Mouse (Mus musculus) kidney, embryonic 15.5 days (tissue): ENCODE results near the gene Rfx1. TPM values are rescaled to one million over a fixed set of nuclear protein-coding genes. Genes with fewer than 3 reads are reported as not detected.

Experiments
- ATAC-seq: fragments of 200-750 bp; cut with Nextera tagmentation; replicated peaks from 2 replicates; pipeline ENCODE4 v1.8.0; 2017; ENCODE audit warnings: moderate TSS enrichment; ENCODE audit not compliant: low FRiP score
- H3K27ac ChIP-seq: fragments of 300-500 bp; sonication (generic); 2 replicates; pipeline ENCODE4 v1.5.1; 2015; ENCODE audit warnings: mild to moderate bottlenecking, inconsistent platforms
- H3K27me3 ChIP-seq: fragments of 300-500 bp; sonication (generic); 2 replicates; pipeline ENCODE4 v1.6.1; 2015; ENCODE audit warnings: inconsistent platforms
- H3K36me3 ChIP-seq: fragments of 300-500 bp; sonication (generic); 2 replicates; pipeline ENCODE4 v1.6.1; 2015; ENCODE audit warnings: inconsistent platforms
- H3K4me1 ChIP-seq: fragments of 300-500 bp; sonication (generic); 2 replicates; pipeline ENCODE4 v1.6.1; 2015; ENCODE audit warnings: inconsistent platforms
- H3K4me2 ChIP-seq: fragments of 300-500 bp; sonication (generic); 2 replicates; pipeline ENCODE4 v1.6.1; 2015; ENCODE audit warnings: moderate library complexity, mild to moderate bottlenecking, inconsistent platforms
- H3K4me3 ChIP-seq: fragments of 300-500 bp; sonication (generic); replicated peaks from 2 replicates; pipeline ENCODE4 v1.5.1; 2015; ENCODE audit warnings: mild to moderate bottlenecking, inconsistent platforms
- H3K9ac ChIP-seq: fragments of 300-500 bp; sonication (generic); 2 replicates; pipeline ENCODE4 v1.6.1; 2015; ENCODE audit warnings: mild to moderate bottlenecking, inconsistent platforms
- H3K9me3 ChIP-seq: fragments of 300-500 bp; sonication (generic); replicated peaks from 2 replicates; pipeline ENCODE4 v1.6.1; 2016; ENCODE audit warnings: inconsistent platforms
- WGBS: fragments of 180-500 bp; shearing (Covaris S2); methylation state at CpG from one replicate; pipeline ENCODE4 v1.1.7; 2015; ENCODE audit warnings: mixed read lengths; 5-methylcytosine and 5-hydroxymethylcytosine counted together
- microRNA counts: library from miRNA; unstranded; fragments of <30 nt; microRNA quantifications from one replicate; lab custom pipeline; 2016
- microRNA-seq: library from miRNA; unstranded; fragments of <30 nt; microRNA quantifications from one replicate; pipeline ENCODE4, GENCODE M21; 2016
- polyA plus RNA-seq: library from polyadenylated mRNA; unstranded; fragments of >200 nt; fragmentation: Nextera tagmentation; extraction: Ambion mirVana; gene quantifications from 2 replicates; pipeline ENCODE4 v1.2.1, GENCODE M21; 2015

The Rfx1 gene
- polyA plus RNA-seq, 1 experiment from 2014 or later = 10.7 TPM

DNA sequence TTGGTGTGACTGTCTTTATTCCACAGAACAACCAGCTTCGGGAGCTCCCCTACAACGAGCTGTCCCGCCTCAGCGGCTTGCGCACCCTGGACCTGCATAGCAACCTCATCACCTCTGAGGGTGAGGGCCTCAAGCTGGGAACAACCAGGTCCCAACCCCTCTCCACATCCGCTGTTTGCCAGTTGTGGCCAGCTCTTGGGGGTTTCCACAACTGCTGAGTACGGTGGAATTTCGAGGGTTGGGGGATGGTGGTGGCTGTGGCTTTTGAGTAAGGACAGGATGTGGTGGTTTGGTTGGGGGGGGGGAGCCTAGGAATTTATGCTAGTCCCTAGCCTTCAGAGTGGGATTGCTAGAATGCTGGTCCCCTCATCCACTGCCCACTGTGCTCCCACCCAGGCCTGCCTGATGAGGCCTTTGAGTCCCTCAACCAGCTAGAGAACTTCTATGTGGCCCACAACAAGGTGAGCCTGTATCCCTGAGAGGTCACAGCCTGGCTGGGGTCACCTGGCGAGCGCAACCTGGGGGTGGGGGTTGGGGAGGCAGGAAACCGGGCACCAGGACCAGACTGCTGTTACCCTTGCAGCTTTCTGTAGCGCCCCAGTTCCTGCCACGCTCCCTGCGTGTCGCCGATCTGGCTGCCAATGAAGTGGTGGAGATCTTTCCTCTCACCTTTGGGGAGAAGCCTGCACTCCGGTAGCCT, 60.7 kb downstream of the Rfx1 start:
- 0 out of 2 replicates have a peak, but pooled peaks have one; percentile 44 for ATAC-seq

GRCm38 (mm10) chr8:84128277-84128676, 61.6 kb downstream of the Rfx1 start:
- Histone ChIP-seq H3K27ac (no peak overlapping the region), H3K27me3 (no peaks in the 10 kb centered on the region), H3K9ac (no peak overlapping the region), H3K4me2 (no peak overlapping the region), H3K36me3 (peaks cover 16% of the 10 kb centered on the region), H3K4me1 (peaks cover 24% of the 10 kb centered on the region), H3K9me3 (no peaks in the 10 kb centered on the region), H3K4me3 (no peak overlapping the region)
- 46% methylated on average over 8 of the region's 8 CpGs for WGBS
- no peak for ATAC-seq

More for the DNA sequence above, 60.7 kb downstream of the Rfx1 start:
- Histone ChIP-seq H3K4me3 (no peak overlapping the region), H3K4me2 (no peak overlapping the region), H3K9ac (no peak overlapping the region), H3K27me3 (no peaks in the 10 kb centered on the region), H3K27ac (no peak overlapping the region), H3K36me3 (peaks cover 7% of the 10 kb centered on the region), H3K4me1 (peaks cover 24% of the 10 kb centered on the region), H3K9me3 (no peaks in the 10 kb centered on the region)
- WGBS = 64% methylated on average over 17 of the region's 17 CpGs

GRCm38 (mm10) chr8:84130806-84131205, 64.2 kb downstream of the Rfx1 start:
- Histone ChIP-seq H3K36me3 (peaks cover 41% of the 10 kb centered on the region), H3K27ac (no peak overlapping the region), H3K4me1 (peaks cover 20% of the 10 kb centered on the region), H3K27me3 (no peaks in the 10 kb centered on the region), H3K4me2 (no peak overlapping the region), H3K9ac (no peak overlapping the region), H3K9me3 (no peaks in the 10 kb centered on the region), H3K4me3 (no peak overlapping the region)
- WGBS = 43% methylated on average over 30 of the region's 30 CpGs
- ATAC-seq = no peak

GRCm38 (mm10) chr8:84132225-84132624, 65.6 kb downstream of the Rfx1 start:
- Histone ChIP-seq H3K27ac (no peak overlapping the region), H3K4me1 (peaks cover 12% of the 10 kb centered on the region), H3K4me2 (no peak overlapping the region), H3K36me3 (peaks cover 56% of the 10 kb centered on the region), H3K9me3 (no peaks in the 10 kb centered on the region), H3K27me3 (no peaks in the 10 kb centered on the region), H3K9ac (no peak overlapping the region), H3K4me3 (no peak overlapping the region)
- WGBS = 88% methylated on average over 8 of the region's 8 CpGs
- no peak for ATAC-seq

GRCm38 (mm10) chr8:84137848-84138247, 71.2 kb downstream of the Rfx1 start:
- Histone ChIP-seq H3K27me3 (no peaks in the 10 kb centered on the region), H3K4me3 (no peak overlapping the region), H3K9ac (no peak overlapping the region), H3K27ac (no peak overlapping the region), H3K36me3 (peaks cover 99% of the 10 kb centered on the region), H3K4me1 (no peaks in the 10 kb centered on the region), H3K9me3 (no peaks in the 10 kb centered on the region), H3K4me2 (no peak overlapping the region)
- no peak for ATAC-seq
- WGBS = 92% methylated on average over 3 of the region's 3 CpGs

DNA sequence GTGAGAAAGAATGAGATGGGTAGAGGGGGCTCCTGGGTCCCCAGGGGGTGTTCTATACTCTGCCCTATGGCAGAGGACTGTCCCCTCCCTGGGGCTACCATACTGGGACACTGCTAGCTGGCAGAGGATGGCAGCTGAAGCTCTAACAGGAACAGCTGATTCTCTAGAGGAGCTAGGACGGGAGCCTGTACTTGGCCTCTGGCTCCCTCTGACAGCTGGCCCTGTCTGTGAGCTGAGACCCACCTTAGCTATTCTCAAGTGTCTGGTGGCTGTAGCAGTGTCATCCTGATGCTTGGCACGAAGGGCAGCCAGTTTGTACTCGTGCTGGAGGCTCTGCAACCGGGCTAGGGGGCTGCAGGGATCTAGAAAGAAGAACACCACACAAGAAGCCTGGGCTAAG, 74.2 kb downstream of the Rfx1 start:
- no peak for ATAC-seq
- WGBS = 92% methylated on average over 4 of the region's 4 CpGs

GRCm38 (mm10) chr8:84144636-84145245, 78.1 kb downstream of the Rfx1 start:
- Histone ChIP-seq H3K9ac (no peak overlapping the region), H3K4me1 (peaks cover 22% of the 10 kb centered on the region), H3K9me3 (no peaks in the 10 kb centered on the region), H3K27ac (no peak overlapping the region), H3K4me3 (no peak overlapping the region), H3K27me3 (no peaks in the 10 kb centered on the region), H3K4me2 (no peak overlapping the region), H3K36me3 (peaks cover 53% of the 10 kb centered on the region)
- ATAC-seq = no peak
- WGBS = 84% methylated on average over 8 of the region's 8 CpGs

More for the DNA sequence above, 74.2 kb downstream of the Rfx1 start:
- H3K4me3 ChIP-seq = no peak overlapping the region
- peaks cover 90% of the 10 kb centered on the region for H3K36me3 ChIP-seq
- no peaks in the 10 kb centered on the region for H3K4me1 ChIP-seq
- no peaks in the 10 kb centered on the region for H3K9me3 ChIP-seq
- H3K27ac ChIP-seq = no peak overlapping the region
- no peak overlapping the region for H3K4me2 ChIP-seq
- H3K27me3 ChIP-seq = no peaks in the 10 kb centered on the region
- H3K9ac ChIP-seq = no peak overlapping the region

MicroRNA genes within 50 kb of the gene (microRNA counts, 519-probe panel; counts per million panel counts)
- microRNA mmu-miR-709 (lab: Ali Mortazavi, UCI) = 2,290 counts per million, percentile 29 among the panel's probes with 10 or more counts

Small RNA genes within 50 kb of the gene (microRNA-seq; reads per million reads assigned to microRNA genes)
- gene Mir709 = not detected

Other genes starting within 250 kb of the Rfx1 start
- gene Adgrl1, start 166.7 kb upstream of the Rfx1 start, polyA plus RNA-seq = 17.8 and 18.8 TPM in 2 replicates
- 0.69 and 0.71 TPM in 2 replicates for gene Gm10644, start 111.6 kb upstream of the Rfx1 start, polyA plus RNA-seq
- gene Asf1b, start 111.3 kb upstream of the Rfx1 start, polyA plus RNA-seq = 60.7 and 62.2 TPM in 2 replicates
- gene Prkaca, start 93.8 kb upstream of the Rfx1 start, polyA plus RNA-seq = 161 and 163 TPM in 2 replicates
- gene Samd1, start 69.2 kb upstream of the Rfx1 start, polyA plus RNA-seq = 11.0 and 11.5 TPM in 2 replicates
- 1.2 and 1.3 TPM in 2 replicates for gene 1700067K01Rik, start 65.3 kb upstream of the Rfx1 start, polyA plus RNA-seq
- gene 2210011C24Rik, start 54.7 kb upstream of the Rfx1 start, polyA plus RNA-seq = 7.4 and 9.1 TPM in 2 replicates
- gene Palm3, start 45.4 kb upstream of the Rfx1 start, polyA plus RNA-seq = 14.8 and 15.1 TPM in 2 replicates
- gene Il27ra, start 24.2 kb upstream of the Rfx1 start, polyA plus RNA-seq = 2.3 and 3.2 TPM in 2 replicates
- gene Rln3, start 21.8 kb upstream of the Rfx1 start, polyA plus RNA-seq = not detected in 2 replicates
- 1.2 and 1.6 TPM in 2 replicates for gene Gm10643, start 1.7 kb upstream of the Rfx1 start, polyA plus RNA-seq
- 9.2 and 11.6 TPM in 2 replicates for gene Dcaf15, start 37.9 kb downstream of the Rfx1 start, polyA plus RNA-seq
- gene Podnl1, start 59.2 kb downstream of the Rfx1 start, polyA plus RNA-seq = 0.21 and 1.4 TPM in 2 replicates
- 22.0 and 28.7 TPM in 2 replicates for gene Cc2d1a, start 81.1 kb downstream of the Rfx1 start, polyA plus RNA-seq
- gene 4930432K21Rik, start 81.2 kb downstream of the Rfx1 start, polyA plus RNA-seq = 1.7 and 2.0 TPM in 2 replicates
- 3.6 and 4.7 TPM in 2 replicates for gene Nanos3, start 118.4 kb downstream of the Rfx1 start, polyA plus RNA-seq
- gene Zswim4, start 170.2 kb downstream of the Rfx1 start, polyA plus RNA-seq = 16.6 and 17.3 TPM in 2 replicates
- gene D8Ertd738e, start 182.9 kb downstream of the Rfx1 start, polyA plus RNA-seq = 336 and 355 TPM in 2 replicates
- gene Mri1, start 190.5 kb downstream of the Rfx1 start, polyA plus RNA-seq = 66.8 and 77.8 TPM in 2 replicates
- 23.0 and 25.9 TPM in 2 replicates for gene Ccdc130, start 203.5 kb downstream of the Rfx1 start, polyA plus RNA-seq